Mouse (Mus musculus): ENCODE results near the gene Rpl9-ps6. TPM values are rescaled to one million over a fixed set of nuclear protein-coding genes. Genes with fewer than 3 reads are reported as not detected.
"Not testable (repeated sequence)": the region's sequence is repeated elsewhere in the genome, so short reads cannot be mapped to it uniquely, and the experiment has no call there.

Gene Rpl9-ps6
- polyA plus RNA-seq, 1 experiment from 2014 or later, result 55.9 TPM

DNA sequence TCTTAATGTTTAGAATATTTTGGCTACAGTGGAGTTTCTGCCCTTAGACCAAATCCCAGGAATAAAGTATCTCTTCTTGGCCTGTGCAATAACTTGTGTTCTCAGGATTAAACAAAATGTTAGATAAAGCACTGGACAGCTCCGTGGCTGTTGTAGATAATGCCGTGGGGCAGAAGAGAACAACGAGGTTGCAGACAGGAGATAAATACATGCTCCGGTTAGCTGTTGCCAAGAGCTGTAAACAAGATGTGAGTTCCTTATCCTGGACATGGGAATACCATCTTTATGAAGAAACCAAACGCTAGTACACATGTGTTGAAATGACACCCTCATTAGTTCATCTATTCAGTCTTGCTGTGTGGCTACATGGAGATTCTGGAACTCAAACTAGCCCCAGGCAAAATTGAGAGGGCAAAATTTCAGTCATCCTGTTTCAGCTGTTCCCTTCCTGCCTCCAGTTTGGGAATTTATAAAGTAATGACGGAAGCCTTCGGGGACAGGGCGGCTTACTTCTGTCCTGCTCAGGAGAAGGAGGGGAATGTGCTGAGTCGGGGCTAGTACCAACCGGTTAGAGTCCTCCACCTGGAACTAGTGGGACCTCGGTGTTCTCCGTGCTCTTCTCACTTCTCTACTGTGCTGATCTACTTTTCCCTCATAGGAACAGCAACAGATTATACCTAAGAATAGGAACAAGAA is 9.8 kb upstream of the Rpl9-ps6 start:
- Histone ChIP-seq H3K36me3 (replicated peaks) (no peaks in the 10 kb centered on the region), H3K4me3 (no peak overlapping the region), H3K9me3 (no peaks in the 10 kb centered on the region), H3K27me3 (ENCODE audit: poor library complexity, severe bottlenecking) (no peaks in the 10 kb centered on the region), H3K27ac (no peak overlapping the region), H3K4me1 (no peaks in the 10 kb centered on the region)
- 88% methylated on average over 12 of the region's 12 CpGs for WGBS
- no peak for DNase-seq (ENCODE audit: extremely low spot score, low spot score)

DNA sequence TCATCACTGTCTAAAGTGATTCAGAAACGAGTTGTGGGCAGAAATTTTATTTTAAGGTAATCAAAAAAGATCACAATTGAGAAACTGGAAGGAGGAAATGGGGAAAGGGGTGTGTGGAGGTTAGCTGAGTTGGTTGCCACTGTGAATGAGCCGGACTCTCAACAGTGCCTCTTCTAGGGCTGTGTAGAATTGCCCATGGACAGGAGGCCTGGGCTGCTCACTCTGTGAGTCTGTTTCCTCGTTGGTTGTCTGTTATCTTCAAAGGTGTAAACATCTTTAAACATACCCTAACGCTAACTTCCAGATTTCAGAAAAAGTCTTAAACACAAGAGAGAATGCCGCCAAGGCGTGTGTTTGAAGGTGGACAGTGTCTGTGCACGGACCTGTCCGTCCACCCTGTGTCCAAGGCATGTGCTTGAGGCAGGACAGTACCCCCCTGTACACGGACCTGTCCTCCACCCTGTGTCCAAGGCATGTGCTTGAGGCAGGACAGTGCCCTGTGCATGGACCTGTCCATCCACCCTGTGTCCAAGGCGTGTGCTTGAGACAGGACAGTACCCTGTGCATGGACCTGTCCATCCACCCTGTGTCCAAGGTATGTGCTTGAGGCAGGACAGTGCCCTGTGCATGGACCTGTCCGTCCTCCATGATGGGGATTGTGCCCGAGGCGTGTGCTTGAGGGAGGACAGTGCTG is 4.3 kb upstream of the Rpl9-ps6 start:
- no peaks in the 10 kb centered on the region for H3K9me3 ChIP-seq
- WGBS, result 88% methylated on average over 13 of the region's 13 CpGs
- H3K36me3 ChIP-seq (replicated peaks), result no peaks in the 10 kb centered on the region
- H3K4me1 ChIP-seq, result no peaks in the 10 kb centered on the region
- H3K27me3 ChIP-seq (ENCODE audit: poor library complexity, severe bottlenecking), result no peaks in the 10 kb centered on the region
- no peak for DNase-seq (ENCODE audit: extremely low spot score, low spot score)
- H3K27ac ChIP-seq, result no peak overlapping the region
- no peak overlapping the region for H3K4me3 ChIP-seq

DNA sequence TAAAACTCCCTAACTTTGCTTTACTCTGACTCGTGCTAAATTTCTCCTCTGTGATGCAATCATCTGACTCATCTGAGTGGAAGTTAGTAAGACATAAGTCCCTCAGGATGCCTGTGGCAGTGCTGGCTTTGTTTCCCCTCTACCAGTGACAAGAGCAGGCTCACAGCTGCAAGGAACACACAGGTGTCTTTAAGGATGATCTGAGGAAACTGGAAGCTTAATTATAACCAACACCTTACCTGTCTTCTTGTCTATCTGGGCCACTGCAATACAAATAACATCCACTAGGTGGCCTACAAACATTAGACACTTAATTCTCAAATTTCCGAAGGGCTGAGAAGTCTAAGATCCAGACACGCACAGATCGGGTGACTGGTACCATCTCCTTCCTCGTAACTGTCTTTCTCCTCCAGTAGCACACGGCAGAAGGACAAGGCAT is 3.7 kb upstream of the Rpl9-ps6 start:
- H3K27ac ChIP-seq, result no peak overlapping the region
- no peak overlapping the region for H3K4me3 ChIP-seq
- WGBS, result 52% methylated on average over 6 of the region's 6 CpGs
- no peaks in the 10 kb centered on the region for H3K4me1 ChIP-seq
- H3K27me3 ChIP-seq (ENCODE audit: poor library complexity, severe bottlenecking), result no peaks in the 10 kb centered on the region
- H3K9me3 ChIP-seq, result no peaks in the 10 kb centered on the region
- H3K36me3 ChIP-seq (replicated peaks), result no peaks in the 10 kb centered on the region
- no peak for DNase-seq (ENCODE audit: extremely low spot score, low spot score)

DNA sequence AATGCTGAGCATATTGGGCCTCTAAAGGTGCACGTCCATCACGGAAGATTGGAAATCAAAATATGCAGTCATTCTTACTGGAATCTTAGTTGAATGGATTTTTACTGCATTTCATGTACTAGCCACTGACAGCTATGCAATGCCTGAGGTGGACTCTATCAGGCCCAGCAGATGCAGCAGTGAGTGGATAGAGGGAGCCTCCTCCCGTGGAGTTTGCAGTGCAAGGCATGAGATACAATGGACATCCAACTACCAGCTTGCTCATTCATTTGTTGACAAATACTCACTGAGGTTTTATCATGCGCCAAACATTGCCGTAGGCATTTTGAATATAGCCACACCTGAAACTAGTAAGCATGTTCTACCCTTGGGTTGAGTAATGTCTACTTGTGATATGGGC is 947 bp upstream of the Rpl9-ps6 start:
- no peaks in the 10 kb centered on the region for H3K27me3 ChIP-seq (ENCODE audit: poor library complexity, severe bottlenecking)
- H3K4me1 ChIP-seq, result no peaks in the 10 kb centered on the region
- no peak overlapping the region for H3K4me3 ChIP-seq
- DNase-seq (ENCODE audit: extremely low spot score, low spot score), result no peak
- H3K9me3 ChIP-seq, result no peaks in the 10 kb centered on the region
- no peak overlapping the region for H3K27ac ChIP-seq
- no peaks in the 10 kb centered on the region for H3K36me3 ChIP-seq (replicated peaks)
- 93% methylated on average over 5 of the region's 5 CpGs for WGBS

DNA sequence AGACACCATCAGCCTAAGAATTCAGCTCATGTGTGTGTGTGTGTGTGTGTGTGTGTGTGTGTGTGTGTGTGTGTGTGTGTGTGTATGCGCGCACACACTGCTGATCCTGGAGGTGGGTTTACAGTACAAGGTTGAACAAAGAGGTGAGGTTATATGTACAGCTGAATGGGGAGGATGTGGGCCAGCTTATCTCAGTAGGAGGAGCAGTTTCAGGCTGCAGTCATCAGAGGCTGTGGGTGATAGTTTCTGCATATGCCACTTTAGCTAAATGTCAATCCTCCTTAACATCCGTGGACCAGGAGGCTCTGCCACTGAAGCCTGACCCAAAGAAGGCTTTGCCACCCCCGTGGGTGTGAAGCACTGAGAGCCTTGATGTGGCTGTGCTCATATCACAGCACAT is 1.1 kb downstream of the Rpl9-ps6 start:
- WGBS, result 85% methylated on average over 4 of the region's 4 CpGs
- Histone ChIP-seq H3K27me3 (ENCODE audit: poor library complexity, severe bottlenecking) (no peaks in the 10 kb centered on the region), H3K36me3 (replicated peaks) (no peaks in the 10 kb centered on the region), H3K27ac (no peak overlapping the region), H3K9me3 (no peaks in the 10 kb centered on the region), H3K4me3 (no peak overlapping the region), H3K4me1 (no peaks in the 10 kb centered on the region)
- DNase-seq (ENCODE audit: extremely low spot score, low spot score), result no peak

DNA sequence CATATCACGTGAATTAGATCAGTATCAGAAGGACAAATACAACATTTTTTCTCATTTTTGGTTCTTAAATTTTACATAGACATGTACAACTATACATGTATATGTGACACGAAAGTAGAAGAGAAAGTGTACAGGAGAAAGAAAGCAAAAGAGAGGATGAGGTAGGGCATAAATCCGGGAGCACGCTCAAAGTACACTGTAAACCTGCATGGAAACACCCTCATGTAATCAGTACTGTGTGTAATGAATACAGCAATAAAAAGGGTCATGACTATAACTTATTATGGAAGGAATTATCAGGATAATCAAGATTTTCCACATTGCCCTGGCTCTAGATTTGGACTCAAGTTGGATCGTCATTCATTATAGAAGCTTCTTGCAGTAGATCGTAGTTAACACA is 3.3 kb downstream of the Rpl9-ps6 start:
- whole genome bisulfite sequencing, result 92% methylated on average over 6 of the region's 6 CpGs
- H3K4me1 ChIP-seq, result no peaks in the 10 kb centered on the region
- no peaks in the 10 kb centered on the region for H3K9me3 ChIP-seq
- H3K27me3 ChIP-seq (ENCODE audit: poor library complexity, severe bottlenecking), result no peaks in the 10 kb centered on the region
- H3K27ac ChIP-seq, result no peak overlapping the region
- H3K36me3 ChIP-seq (replicated peaks), result no peaks in the 10 kb centered on the region
- DNase-seq (ENCODE audit: extremely low spot score, low spot score), result no peak
- no peak overlapping the region for H3K4me3 ChIP-seq

DNA sequence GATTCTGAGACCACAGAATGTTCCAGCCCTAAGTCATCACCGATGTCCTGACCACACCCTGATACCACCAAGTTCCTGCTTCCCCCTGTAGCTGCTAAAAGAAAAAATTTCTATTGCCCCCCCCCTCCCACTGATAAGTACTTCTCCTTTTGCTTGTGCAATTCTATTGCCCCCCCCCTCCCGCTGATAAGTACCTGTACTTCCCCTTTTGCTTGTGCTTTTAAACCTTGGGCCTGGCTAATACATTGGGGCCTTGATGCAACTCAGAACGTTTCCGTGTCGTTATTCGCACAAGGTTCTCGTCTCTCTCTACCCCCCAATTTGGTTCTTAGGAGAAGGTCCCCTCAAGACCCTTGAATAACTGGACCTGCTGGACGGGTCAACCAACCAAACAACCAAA is 8.7 kb downstream of the Rpl9-ps6 start:
- not testable (repeated sequence) for H3K36me3 ChIP-seq (replicated peaks); H3K27me3 ChIP-seq (ENCODE audit: poor library complexity, severe bottlenecking); H3K9me3 ChIP-seq; H3K27ac ChIP-seq; H3K4me3 ChIP-seq; DNase-seq (ENCODE audit: extremely low spot score, low spot score); H3K4me1 ChIP-seq
- WGBS, result 93% methylated on average over 8 of the region's 8 CpGs

DNA sequence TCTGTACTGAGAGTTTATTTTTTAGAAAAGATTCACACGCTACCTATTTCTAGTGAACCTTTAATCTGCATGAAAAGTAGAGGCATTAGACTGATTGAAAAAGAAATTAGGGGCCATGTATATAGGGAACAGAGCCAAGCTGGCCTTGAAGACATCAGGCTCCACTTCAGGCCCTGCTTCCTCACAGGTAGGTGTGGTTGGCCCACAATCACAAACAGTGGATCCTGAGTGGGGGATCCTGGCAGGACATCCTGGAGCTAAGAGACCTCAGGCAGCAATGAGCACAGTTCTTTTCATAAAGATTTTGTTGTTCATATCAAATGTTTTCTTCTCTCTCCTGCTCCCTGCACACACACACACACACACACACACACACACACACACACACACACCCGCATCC is 9.6 kb downstream of the Rpl9-ps6 start:
- WGBS, result 92% methylated on average over 2 of the region's 2 CpGs
- Histone ChIP-seq H3K9me3 (no peaks in the 10 kb centered on the region), H3K27ac (no peak overlapping the region), H3K36me3 (replicated peaks) (no peaks in the 10 kb centered on the region), H3K4me3 (no peak overlapping the region), H3K27me3 (ENCODE audit: poor library complexity, severe bottlenecking) (no peaks in the 10 kb centered on the region), H3K4me1 (no peaks in the 10 kb centered on the region)
- DNase-seq (ENCODE audit: extremely low spot score, low spot score), result no peak

DNA sequence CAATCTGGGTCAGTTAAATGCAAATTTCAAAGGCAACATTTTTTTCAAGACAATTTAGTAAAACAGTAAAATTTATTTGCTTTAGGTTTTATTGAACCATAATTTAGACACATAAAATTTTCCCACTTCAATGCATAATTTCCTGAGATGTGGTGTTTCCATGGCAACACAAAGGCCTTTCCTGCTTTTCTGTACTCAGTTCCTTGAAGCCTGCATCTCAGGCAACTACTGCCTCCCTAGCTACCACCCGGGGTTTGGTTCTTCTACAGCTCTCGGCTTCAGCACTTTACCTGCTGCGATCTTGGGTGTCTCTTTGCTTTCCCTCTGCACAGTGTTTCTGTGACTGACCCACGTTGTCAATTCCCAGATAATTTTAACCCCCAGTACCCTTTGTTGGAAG is 14.1 kb downstream of the Rpl9-ps6 start:
- Histone ChIP-seq H3K36me3 (replicated peaks) (no peaks in the 10 kb centered on the region), H3K4me1 (no peaks in the 10 kb centered on the region), H3K27ac (no peak overlapping the region), H3K4me3 (no peak overlapping the region), H3K9me3 (no peaks in the 10 kb centered on the region; the same call in 1 of the 2 replicates), H3K27me3 (ENCODE audit: poor library complexity, severe bottlenecking) (no peaks in the 10 kb centered on the region)
- DNase-seq (ENCODE audit: extremely low spot score, low spot score), result no peak
- WGBS, result 81% methylated on average over 4 of the region's 4 CpGs

DNA sequence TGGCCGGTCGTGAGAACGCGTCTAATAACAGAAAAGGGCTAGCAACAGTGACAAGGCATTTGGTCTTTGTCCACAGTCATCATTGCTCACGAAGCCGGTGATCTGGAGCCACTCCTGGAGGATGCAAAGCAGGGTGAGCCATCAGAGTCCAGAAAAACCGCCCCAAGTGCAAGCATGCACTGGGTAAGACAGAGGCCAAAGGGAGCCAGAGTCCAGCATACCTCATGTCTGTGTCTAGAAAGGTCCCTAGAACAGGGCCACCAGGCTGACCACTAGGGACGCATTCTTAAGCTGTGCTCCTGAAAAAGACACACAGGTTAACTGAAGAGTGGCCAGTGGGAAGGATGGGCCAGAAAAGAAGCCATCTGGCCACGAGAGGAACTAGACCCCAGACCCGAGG is 17.4 kb downstream of the Rpl9-ps6 start:
- H3K9me3 ChIP-seq, result no peaks in the 10 kb centered on the region; the same call in 1 of the 2 replicates
- WGBS, result 96% methylated on average over 10 of the region's 10 CpGs
- H3K4me1 ChIP-seq, result no peaks in the 10 kb centered on the region
- no peak overlapping the region for H3K27ac ChIP-seq
- H3K27me3 ChIP-seq (ENCODE audit: poor library complexity, severe bottlenecking), result no peaks in the 10 kb centered on the region
- H3K36me3 ChIP-seq (replicated peaks), result no peaks in the 10 kb centered on the region
- no peak overlapping the region for H3K4me3 ChIP-seq
- no peak for DNase-seq (ENCODE audit: extremely low spot score, low spot score)

DNA sequence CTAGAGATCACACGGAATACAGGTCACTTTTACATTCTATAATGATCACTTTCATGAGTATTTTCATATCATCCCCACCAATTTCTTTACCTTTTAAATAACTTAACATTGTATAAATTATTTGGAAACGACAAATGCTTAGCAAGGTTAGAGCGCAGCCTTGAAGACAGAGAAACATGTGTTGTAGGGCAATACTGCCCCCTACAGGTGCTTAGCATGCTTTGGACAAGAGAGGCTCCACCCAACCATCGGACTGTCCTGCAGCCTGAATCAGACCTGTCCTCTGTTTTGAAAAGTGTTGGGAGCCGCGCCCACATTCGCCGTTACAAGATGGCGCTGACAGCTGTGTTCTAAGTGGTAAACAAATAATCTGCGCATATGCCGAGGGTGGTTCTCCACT is 24.8 kb downstream of the Rpl9-ps6 start:
- Histone ChIP-seq H3K4me3 (no peak overlapping the region), H3K27me3 (ENCODE audit: poor library complexity, severe bottlenecking) (no peaks in the 10 kb centered on the region), H3K36me3 (replicated peaks) (no peaks in the 10 kb centered on the region), H3K4me1 (no peaks in the 10 kb centered on the region), H3K9me3 (peaks cover 12% of the 10 kb centered on the region; the same call in 1 of the 2 replicates), H3K27ac (no peak overlapping the region)
- 95% methylated on average over 11 of the region's 11 CpGs for WGBS
- no peak for DNase-seq (ENCODE audit: extremely low spot score, low spot score)

DNA sequence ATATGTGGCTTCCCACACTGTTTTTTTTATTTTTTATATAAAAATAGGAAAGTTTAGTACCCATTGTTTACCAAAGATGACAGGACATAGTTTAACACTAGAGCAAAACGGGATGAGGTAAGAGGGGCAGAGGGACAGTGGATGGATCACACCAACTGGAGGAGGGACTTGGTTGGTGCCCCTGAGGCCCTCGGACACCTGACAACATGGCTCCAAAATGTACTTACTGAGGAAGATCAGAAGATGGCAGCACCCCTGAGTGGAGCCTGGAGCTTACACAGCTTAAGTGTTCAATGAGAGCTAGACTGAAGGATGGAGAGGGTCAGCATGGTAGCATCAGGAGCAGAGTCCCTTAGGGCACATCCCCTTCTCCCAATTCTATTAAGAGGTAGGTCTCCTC is 27.0 kb downstream of the Rpl9-ps6 start:
- Histone ChIP-seq H3K27me3 (ENCODE audit: poor library complexity, severe bottlenecking) (no peaks in the 10 kb centered on the region), H3K9me3 (peaks cover 12% of the 10 kb centered on the region; the same call in 1 of the 2 replicates), H3K36me3 (replicated peaks) (no peaks in the 10 kb centered on the region), H3K4me3 (no peak overlapping the region), H3K4me1 (no peaks in the 10 kb centered on the region), H3K27ac (no peak overlapping the region)
- no peak for DNase-seq (ENCODE audit: extremely low spot score, low spot score)
- WGBS, result 91% methylated on average over 2 of the region's 2 CpGs

DNA sequence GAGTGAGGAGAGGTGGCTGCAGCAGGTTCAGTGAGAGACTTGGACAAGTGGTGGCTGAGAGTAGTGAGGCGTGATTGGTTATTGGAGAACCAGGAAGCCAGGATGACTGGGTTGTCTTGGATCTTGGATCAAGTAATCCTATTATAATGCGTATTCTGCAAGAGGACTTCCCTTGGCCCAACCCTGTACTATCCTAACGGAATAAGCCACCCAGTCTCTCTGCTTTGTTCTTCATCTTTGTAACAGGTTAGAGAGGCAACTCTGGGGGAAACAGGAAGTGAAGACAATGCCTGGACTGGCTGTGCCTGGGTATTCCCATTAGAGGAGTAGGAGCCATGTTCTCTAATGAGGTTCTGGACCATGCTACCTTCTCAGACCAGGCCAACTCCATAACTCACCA is 40.5 kb downstream of the Rpl9-ps6 start:
- Histone ChIP-seq H3K27me3 (ENCODE audit: poor library complexity, severe bottlenecking) (no peaks in the 10 kb centered on the region), H3K9me3 (no peaks in the 10 kb centered on the region), H3K27ac (no peak overlapping the region), H3K4me3 (no peak overlapping the region), H3K4me1 (no peaks in the 10 kb centered on the region), H3K36me3 (replicated peaks) (no peaks in the 10 kb centered on the region)
- no peak for DNase-seq (ENCODE audit: extremely low spot score, low spot score)
- WGBS, result 85% methylated on average over 3 of the region's 3 CpGs
